Mouse (Mus musculus): Measurements from ENCODE around the gene Map7.

The Map7 gene

DNA sequence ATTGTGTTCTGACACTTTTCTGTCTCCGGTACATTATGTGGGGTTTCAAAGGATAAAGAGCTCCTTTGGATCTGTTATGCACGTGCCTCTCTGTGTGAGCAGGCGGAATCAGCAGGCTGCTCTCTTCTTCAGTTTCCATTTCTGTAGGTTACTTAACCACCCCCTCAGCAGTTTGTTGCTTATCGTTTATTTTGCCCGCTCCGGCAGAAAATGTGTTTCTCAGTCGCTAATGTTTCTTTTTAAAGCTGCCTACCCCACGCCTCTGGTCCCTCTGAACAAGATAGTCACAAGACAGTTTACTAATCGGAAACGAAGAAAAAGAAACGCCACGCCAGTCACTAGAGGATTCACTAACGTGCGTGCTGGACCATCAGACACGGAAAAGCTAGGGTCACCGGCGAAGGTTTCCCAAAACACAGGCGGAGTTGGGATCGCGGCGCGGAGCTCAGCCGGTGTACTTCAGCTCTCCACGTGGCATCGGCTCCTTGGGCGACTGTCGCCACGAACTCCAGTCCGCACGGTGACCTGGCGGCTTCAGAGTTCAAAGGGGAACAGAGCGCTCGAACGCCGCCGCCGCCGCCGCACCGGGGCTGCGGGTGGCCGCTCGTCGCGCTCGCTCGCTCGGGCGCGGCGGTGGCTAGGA lies at the start of gene Map7:
Gene Map7 (plus strand): TSS at position 342 of the 643 bp plus-strand sequence.
- DNase-seq, result peak in 1 of 2 experiments; percentile 12

GRCm38 (mm10) chr10:20101456-20101855 lies 46.8 kb upstream of the Map7 start:
- no peak for DNase-seq

DNA sequence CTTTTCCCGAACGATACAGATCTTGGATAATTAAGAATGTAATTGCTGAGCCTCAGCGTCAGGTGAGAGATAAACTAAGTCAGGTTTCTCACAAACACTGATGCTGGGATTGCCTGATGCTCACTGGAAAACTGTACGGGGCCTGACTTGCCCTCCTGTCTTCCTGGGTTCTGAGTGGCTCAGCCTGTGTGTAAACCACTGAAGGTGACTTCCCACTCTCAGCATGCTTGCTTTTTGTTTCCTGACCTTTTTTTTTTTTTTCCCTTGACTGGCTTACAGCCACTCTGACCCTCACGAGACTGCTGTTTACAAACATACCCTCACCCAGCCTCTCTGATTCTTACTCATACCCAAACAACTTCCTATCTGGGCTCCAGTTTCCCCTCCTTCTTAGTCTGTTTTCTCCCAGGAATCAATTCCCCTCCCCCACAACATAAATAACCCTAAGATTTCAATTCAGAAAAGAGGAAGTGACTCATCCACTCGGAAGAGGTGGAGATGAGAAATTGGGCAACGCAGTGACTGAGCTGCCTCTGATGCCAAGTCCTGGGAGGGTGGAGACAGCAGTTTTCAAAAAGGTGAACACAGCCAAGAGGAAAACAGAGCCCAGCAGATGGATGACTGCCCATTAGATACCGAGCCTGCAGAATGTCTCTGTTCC lies 43.9 kb upstream of the Map7 start:
- peak; percentile 79 to 82 for DNase-seq

DNA sequence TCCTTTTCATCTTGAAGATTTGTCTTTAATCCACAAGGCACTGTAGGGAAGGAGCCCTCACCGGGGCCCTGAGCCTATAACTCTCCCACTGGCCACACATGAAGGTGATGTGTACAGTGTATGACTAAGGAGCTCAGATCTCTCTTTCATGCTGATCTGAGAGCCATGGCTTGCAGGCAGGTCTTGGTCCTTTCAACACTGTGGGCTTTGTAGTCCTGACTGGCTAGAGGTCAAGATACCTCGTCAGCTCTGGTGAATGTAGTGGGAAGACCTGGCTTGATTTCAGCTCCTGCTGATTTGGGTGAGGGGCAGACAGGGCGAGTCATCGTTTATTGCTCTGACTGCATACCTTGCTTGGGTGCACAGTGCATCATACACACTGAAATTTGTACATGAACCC lies 42.7 kb upstream of the Map7 start:
- DNase-seq, result no peak

GRCm38 (mm10) chr10:20107031-20107430 lies 41.2 kb upstream of the Map7 start:
- no peak for DNase-seq

DNA sequence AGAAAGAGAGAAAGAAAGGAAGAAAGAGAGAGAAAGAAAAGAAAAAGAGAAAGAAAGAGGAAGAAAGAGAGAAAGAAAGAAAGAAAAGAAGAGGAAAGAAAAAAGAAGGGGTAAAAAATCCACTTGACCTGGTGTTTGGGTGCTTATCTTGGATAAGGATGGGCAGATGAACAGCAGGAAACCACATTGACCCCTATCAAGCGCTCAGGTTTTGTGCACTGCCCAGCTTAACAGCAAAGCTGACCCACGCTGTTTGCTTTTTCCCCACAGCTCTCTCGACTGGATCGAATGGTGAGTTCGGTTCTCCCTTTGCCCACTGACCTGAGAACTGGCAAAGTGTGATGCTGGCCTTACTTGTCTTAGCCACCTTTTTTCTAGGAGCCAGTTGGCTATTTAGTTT lies 36.8 kb upstream of the Map7 start:
- DNase-seq, result no peak

DNA sequence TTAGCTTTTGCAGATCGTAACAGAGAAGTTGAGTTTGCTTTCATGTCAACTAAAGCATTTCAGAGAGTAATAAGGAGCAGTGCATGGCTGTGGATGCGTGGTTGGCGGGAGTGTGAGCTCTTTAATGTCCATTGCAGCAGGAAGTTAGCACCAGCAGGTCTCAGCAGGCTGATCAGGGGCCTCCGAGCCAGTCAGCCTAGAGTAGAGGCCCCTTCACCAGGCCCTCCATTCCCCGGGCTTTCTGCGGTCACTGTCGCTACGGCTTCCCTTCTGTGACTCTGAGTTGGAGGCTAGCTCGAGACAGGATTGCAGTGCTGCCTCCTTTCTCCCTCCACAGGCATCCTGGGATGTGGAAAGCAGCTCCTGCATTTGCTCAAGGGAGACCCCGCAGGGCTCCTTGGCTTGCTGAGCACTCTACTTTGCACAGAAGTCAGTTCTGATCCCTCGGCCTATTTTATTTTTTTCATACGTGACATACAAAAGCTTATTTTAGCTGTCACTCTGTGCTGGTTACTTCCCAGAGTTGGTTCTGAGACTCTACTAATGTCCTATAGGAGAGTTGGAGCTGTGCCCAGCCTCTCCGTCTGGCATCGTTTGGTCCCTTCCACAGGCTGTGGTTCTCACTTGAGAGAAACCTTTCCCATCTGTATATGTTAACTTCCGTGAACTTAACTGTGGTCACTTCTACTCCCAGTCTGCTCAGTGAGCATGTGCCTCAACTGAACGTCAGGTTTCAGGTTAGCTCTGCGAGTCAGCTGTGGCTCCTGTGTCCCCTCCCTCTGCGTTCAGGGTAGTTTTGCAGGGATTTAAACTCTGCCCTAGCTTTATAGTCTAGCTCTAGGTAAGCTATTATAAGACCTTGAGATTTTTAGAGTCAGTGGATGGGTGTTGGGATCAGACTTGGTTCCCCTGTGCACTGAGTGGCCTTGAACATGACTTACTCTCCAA lies 36.0 kb upstream of the Map7 start:
- DNase-seq, result peak; percentile 55 to 59

DNA sequence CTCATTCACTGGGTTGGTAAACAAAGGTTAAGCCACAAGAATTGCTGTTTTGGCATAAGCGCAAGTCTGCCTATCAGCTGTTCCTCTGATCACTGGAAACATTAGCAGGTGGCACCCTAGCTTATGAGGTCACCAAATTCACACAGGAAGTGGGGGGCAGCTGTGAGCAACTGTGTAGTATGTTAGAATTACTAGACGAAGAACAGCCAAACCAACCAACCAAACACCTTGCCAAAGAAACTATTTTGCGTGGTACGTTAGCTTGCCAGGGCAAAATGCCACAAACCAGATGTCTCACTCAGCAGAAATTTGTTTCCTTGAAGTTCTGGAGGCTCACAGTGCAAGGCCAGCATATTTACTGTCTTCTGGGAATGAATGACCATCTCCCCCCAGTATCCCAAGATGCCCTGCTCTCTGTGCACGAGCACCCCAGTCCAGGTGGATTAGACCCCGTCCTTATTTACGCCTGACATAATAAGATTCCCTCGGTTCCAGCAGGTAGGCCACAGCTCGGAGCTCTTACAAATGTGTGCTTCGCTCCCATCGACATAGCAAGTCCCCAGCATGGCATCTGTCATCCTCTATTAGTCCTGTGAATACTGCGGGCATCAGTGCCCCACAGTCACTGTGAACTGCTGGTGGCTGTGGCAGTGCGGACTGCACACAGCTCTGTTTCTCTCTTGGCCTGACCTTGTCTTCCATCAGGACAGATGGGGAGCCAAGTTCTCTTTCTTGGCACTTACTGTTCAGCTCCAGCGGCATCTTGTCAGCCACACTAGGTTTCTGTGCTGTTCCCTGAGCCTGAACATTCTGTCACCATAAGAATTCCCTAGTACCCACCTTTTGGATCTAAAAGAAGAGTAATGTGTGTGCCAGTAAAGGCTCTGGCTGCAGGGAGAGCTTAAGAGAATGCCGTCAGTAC lies 28.5 kb upstream of the Map7 start:
- DNase-seq, result no peak

DNA sequence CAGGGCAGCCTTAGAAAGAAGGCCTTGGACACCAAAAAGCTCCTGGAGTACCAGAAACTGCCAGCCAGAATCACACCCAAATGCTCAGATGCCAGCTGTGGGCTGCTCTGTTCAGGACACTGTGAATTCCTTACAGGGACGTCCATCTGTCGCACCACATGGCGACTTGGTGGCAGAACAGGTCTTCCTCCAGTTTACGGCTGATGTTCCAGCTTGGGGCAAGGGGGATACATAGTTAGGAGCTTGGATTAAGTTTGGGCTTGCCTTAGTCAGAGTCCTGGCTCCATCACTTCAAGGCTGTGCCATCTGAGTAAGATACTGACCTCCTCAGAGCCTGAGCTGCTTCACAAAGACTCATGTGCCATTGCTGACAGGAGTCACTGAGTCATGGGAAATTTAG lies 26.3 kb upstream of the Map7 start:
- peak; percentile 27 to 41 for DNase-seq

- no peak for DNase-seq
Measured at GRCm38 (mm10) chr10:20123401-20123800, 24.9 kb upstream of the Map7 start.

DNA sequence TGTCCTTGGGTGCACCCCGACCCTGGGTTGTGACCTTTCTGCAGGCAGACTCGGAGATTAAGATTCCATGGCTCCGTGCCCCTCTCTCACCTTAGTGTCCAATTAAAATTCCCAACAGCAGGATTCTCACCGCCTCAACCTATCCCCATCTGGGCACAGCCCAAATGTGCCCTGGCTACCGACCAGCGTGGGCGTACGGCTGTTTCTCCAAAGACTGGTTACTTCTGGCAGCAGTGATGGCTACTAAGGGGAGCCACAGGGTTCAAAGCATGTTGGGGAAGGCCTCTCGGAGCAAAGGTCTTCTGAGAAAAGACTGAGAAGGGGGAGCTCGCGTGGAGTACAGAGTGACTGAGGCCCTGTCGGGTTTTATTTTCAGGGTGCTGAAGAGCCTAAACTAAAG lies 23.7 kb upstream of the Map7 start:
- DNase-seq, result no peak

GRCm38 (mm10) chr10:20125226-20125625 lies 23.0 kb upstream of the Map7 start:
- DNase-seq, result peak; percentile 57 to 78

GRCm38 (mm10) chr10:20132933-20133652 lies 15.2 kb upstream of the Map7 start:
- no peak for DNase-seq

DNA sequence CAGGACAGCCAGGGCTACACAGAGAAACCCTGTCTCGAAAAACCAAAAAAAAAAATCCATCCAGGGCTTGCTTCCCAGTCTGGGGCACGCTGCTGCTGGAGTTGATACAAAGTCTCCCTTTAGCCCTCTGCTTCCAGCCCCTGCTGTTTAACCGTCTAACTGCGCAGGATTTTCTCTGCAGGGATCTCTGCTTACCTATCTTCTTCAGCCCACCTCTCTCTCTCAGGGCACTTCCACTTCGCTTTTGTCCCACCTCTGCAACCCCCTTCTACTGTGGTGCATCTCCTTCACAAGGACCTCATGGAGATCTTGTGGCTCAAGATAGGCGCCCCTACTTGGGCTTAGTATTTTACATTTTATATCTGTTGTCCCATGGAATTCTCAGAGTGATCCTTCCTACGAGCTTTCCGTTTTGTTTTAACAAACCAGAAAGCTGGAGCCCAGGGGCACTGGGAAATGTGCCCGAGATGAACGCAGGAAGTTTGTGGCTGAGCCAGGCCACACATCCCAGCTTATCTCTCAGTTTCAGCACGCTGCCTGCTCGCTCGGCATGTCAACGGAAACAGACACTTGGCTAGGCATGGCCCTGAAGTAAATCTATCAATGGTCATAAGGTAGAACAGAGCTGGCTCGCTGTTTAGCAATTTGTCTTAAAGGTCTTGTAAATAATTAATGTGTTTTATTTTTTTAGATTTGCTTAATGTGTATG lies 12.8 kb upstream of the Map7 start:
- DNase-seq, result no peak

- no peak for DNase-seq
Measured at GRCm38 (mm10) chr10:20136505-20136904, 11.8 kb upstream of the Map7 start.

GRCm38 (mm10) chr10:20141376-20141775 lies 6.9 kb upstream of the Map7 start:
- no peak for DNase-seq

GRCm38 (mm10) chr10:20148773-20149120 lies 476 bp downstream of the Map7 start:
- peak; percentile 63 to 76 for DNase-seq

DNA sequence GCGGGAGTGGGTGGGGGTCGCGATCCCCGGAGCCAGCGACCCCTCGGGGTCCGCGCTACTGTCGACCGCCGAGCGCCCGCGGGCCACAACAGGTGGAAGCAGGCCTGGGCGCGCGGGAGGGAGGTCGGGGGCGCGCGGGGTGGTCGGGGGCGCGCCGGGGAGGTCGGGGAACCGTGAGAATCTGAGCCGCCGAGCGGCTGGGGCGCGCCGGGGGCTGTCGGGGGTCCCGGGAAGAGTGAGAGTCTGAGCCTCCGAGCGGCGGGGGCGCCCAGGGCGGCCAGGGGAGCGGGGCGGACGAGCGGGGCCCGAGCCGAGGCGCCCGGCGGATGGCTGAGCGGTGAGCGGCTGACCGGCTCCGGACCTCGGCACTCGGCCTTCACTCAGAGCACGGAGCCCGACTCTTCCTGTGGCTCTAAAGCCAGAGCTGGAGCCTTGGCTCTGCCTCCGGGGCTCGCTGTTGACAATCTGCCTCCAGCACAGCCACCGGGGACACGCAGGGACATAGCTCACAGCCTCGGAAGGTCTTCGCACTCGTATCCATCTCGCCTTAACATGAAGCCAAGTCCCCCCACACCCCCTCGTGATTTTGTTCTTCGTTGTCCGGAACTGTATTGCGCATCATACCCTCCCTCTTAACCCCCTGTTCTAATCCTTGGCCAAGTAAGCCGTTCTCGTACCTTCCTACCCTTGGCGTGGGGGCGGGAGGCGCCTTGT lies 1.0 kb downstream of the Map7 start:
- peak; percentile 69 to 71 for DNase-seq

GRCm38 (mm10) chr10:20149835-20150355 lies 1.6 kb downstream of the Map7 start:
- DNase-seq, result no peak

GRCm38 (mm10) chr10:20152131-20152530 lies 3.9 kb downstream of the Map7 start:
- DNase-seq, result no peak
